Mouse (Mus musculus) hindbrain, postnatal 0 days (tissue): ENCODE measurements at regions not wholly inside any gene's neighbourhood (a gene's known extent, or its start where the extent isn't known, plus 50 kb on each side); places are given as distances from the start of the nearest gene placed in this dataset.

ENCODE experiments used
- ATAC-seq: fragments of 200-750 bp; cut with Nextera tagmentation; 2 replicates; pipeline ENCODE4 v1.8.0; 2017; ENCODE audit warnings: mild to moderate bottlenecking, moderate TSS enrichment, moderate library complexity
- DNase-seq: peaks from one replicate; pipeline ENCODE4 v3.0.0-alpha.2; 2015; ENCODE audit warnings: low spot score
- H3K27ac ChIP-seq: fragments of 300-500 bp; sonication (generic); 2 replicates; pipeline ENCODE4 v1.5.1; 2014; ENCODE audit warnings: mild to moderate bottlenecking
- H3K27me3 ChIP-seq: fragments of 300-500 bp; sonication (generic); 2 replicates; pipeline ENCODE4 v1.6.1; 2014; ENCODE audit warnings: low read length, mixed read lengths; ENCODE audit not compliant: insufficient read depth
- H3K36me3 ChIP-seq: fragments of 300-500 bp; sonication (generic); 2 replicates; pipeline ENCODE4 v1.6.1; 2014; ENCODE audit warnings: low read length, mixed read lengths; ENCODE audit not compliant: insufficient read depth
- H3K4me1 ChIP-seq: fragments of 300-500 bp; sonication (generic); 2 replicates; pipeline ENCODE4 v1.6.1; 2014; ENCODE audit warnings: antibody characterized with exemption, low read length, mixed read lengths; ENCODE audit not compliant: insufficient read depth
- H3K4me2 ChIP-seq: fragments of 300-500 bp; sonication (generic); 2 replicates; pipeline ENCODE4 v1.6.1; 2014; ENCODE audit warnings: low read depth, mild to moderate bottlenecking, low read length, moderate library complexity, mixed read lengths
- H3K4me3 ChIP-seq: fragments of 300-500 bp; sonication (generic); 2 replicates; pipeline ENCODE4 v1.5.1; 2014; ENCODE audit warnings: low read length
- H3K9ac ChIP-seq: fragments of 300-500 bp; sonication (generic); replicated peaks from 2 replicates; pipeline ENCODE4 v1.6.1; 2014; ENCODE audit warnings: mild to moderate bottlenecking, low read length, moderate library complexity, mixed read lengths
- H3K9me3 ChIP-seq: fragments of 300-500 bp; sonication (generic); 2 replicates; pipeline ENCODE4 v1.6.1; 2016; ENCODE audit warnings: low read length, mixed read lengths
- CTCF ChIP-seq: IDR thresholded peaks from 2 replicates; pipeline ENCODE4 v1.5.1; 2016; ENCODE audit warnings: antibody characterized with exemption, control low read depth, low read depth
- WGBS: fragments of 180-500 bp; shearing (Covaris S2); extraction: QIAGEN DNeasy Blood & Tissue Kit; methylation state at CpG from one replicate; pipeline ENCODE4 v1.1.7; 2014; 5-methylcytosine and 5-hydroxymethylcytosine counted together

DNA sequence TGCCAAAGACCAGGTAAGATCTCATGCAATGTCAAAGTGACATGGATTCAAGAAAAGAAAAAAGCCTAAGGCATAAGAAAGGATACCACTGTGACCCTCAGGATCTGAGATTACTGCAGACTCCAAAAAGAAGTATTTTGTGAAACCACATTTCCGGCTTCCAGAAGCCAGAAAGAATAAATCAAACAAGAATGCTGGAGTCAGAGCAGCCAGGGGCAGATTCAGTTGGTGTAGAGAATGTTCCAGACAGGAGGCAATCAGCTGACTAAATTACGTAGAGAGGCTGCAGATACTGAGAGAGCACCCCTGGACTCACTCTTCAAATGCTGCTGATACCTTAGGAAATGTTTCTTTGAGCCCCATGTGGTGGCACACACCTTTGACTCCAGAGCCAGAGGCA lies 67.7 kb upstream of the Tln2 start:
- 84% methylated on average over 2 of the region's 2 CpGs for WGBS
- Histone ChIP-seq H3K4me3 (no peak overlapping the region), H3K27ac (no peak overlapping the region), H3K4me1 (no peaks in the 10 kb centered on the region), H3K9me3 (no peaks in the 10 kb centered on the region), H3K27me3 (no peaks in the 10 kb centered on the region), H3K4me2 (no peak overlapping the region), H3K9ac (no peak overlapping the region), H3K36me3 (no peaks in the 10 kb centered on the region)
- no peak for DNase-seq
- ATAC-seq: no peak
- TF ChIP-seq CTCF: no peak

DNA sequence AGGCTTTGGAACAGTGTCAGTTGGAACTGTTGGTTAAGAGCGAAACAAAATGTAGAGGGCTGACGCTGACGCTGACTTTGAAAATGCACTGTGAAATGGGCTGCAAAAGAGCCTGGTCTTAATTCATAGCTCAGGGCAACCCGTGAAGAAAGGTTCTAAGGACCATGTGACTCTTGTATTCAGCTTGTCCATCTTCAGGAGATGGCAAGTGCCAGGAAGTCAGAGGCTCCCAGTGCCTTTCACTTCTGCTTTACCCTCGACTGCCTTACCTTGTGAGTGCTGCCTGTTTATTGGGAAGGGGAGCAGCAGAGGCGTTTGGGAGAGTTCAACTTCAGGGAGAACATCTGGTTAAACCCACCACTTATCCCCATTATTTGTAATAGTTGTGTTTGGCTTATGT lies 70.1 kb upstream of the Tln2 start:
- no peak overlapping the region for H3K4me2 ChIP-seq
- ATAC-seq (no peak), DNase-seq (no peak)
- 26% methylated on average over 6 of the region's 6 CpGs for WGBS
- H3K27me3 ChIP-seq: no peaks in the 10 kb centered on the region
- TF ChIP-seq CTCF: no peak
- H3K9ac ChIP-seq: no peak overlapping the region
- H3K36me3 ChIP-seq: no peaks in the 10 kb centered on the region
- no peak overlapping the region for H3K27ac ChIP-seq
- H3K4me3 ChIP-seq: no peak overlapping the region
- H3K4me1 ChIP-seq: no peaks in the 10 kb centered on the region
- H3K9me3 ChIP-seq: no peaks in the 10 kb centered on the region

DNA sequence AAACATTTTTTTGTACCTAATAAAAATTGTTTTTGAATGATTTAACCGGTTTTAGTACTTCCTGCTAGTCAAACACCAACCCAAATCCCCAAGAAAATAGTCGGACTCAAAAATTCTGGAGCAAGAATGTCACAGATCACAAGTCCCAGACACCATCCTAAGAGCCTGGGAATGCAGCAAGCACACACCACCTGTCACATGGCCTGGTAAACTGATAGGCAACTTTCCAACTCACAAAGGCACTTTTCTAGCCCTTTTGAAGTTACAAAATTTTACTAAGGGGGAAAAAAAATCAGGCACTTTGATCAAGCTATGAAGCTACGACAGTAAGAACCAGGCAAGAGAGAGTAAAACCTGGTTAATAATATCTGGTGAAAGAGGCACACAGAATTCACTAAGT lies 70.7 kb upstream of the Tln2 start:
- Histone ChIP-seq H3K4me1 (no peaks in the 10 kb centered on the region), H3K27ac (no peak overlapping the region), H3K4me3 (no peak overlapping the region), H3K36me3 (no peaks in the 10 kb centered on the region), H3K9me3 (no peaks in the 10 kb centered on the region), H3K4me2 (no peak overlapping the region), H3K9ac (no peak overlapping the region), H3K27me3 (no peaks in the 10 kb centered on the region)
- whole genome bisulfite sequencing: 81% methylated on average over 3 of the region's 3 CpGs
- TF ChIP-seq CTCF: no peak
- no peak for ATAC-seq
- no peak for DNase-seq

DNA sequence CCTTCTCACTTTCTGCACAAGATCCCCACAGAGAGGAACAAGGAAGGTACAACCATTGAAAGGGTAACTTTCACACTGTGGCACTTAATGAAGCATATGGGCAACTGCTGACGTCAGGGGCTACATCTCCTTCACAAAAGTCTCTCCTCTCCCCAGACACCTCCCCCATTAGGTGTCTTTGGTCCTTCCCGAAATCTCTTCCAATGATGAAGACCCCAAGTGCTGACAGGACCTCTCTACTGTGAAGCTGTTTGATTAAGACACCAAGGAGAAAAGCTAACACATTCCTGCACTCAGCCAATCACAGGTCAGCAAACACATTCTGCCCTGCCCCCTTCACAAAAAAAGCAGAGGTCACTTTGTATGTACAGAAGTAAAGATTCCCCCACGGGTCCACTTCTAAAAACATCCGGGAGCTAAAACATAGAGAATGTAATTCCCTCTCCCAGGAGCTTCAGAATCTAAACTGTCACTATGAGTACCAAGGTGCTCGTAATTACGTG lies 72.3 kb upstream of the Tln2 start:
- no peak for ATAC-seq
- no peak overlapping the region for H3K27ac ChIP-seq
- H3K9ac ChIP-seq: peak overlapping the region; percentile 74; the same call in 1 of the 2 replicates
- 5% methylated on average over 6 of the region's 6 CpGs for WGBS
- TF ChIP-seq CTCF: no peak
- DNase-seq: no peak
- no peaks in the 10 kb centered on the region for H3K27me3 ChIP-seq
- H3K4me1 ChIP-seq: no peaks in the 10 kb centered on the region
- peak overlapping the region; percentile 96 for H3K4me2 ChIP-seq
- no peaks in the 10 kb centered on the region for H3K9me3 ChIP-seq
- no peaks in the 10 kb centered on the region for H3K36me3 ChIP-seq
- H3K4me3 ChIP-seq: peak overlapping the region; percentile 73

DNA sequence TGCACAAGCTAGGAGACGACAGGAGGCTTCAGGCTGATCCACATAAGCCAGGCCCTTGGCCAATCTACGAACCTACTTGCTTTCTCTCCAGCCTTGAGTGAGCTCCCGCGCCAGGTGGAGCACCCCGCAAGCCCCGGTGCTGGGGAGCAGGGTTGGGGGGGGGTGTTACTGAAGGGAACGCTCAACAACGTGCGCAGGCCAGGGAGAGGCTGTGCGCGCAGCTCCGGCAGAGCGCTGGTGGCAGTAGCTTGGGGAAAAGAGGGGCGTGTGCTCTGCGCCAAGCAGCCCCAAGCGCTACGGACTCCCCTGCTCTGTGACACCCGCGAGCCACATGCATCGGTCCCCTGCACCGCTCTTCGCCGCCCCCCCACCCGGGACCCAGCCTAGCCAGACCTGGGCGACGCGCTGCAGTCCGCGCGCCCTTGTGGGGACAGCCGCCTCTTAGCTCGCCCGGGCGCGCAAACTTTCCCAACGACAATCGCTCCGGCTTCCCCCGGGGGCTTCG lies 73.1 kb upstream of the Tln2 start:
- Histone ChIP-seq H3K27ac (peak overlapping the region; percentile 87), H3K27me3 (no peaks in the 10 kb centered on the region), H3K36me3 (no peaks in the 10 kb centered on the region), H3K4me2 (peak overlapping the region; percentile 96), H3K9ac (peak overlapping the region; percentile 74), H3K9me3 (no peaks in the 10 kb centered on the region), H3K4me1 (no peaks in the 10 kb centered on the region), H3K4me3 (peak overlapping the region; percentile 73)
- under 1% methylated on average over 36 of the region's 40 CpGs for WGBS
- TF ChIP-seq CTCF: no peak
- DNase-seq: peak; percentile 45
- peak; percentile 64 for ATAC-seq

DNA sequence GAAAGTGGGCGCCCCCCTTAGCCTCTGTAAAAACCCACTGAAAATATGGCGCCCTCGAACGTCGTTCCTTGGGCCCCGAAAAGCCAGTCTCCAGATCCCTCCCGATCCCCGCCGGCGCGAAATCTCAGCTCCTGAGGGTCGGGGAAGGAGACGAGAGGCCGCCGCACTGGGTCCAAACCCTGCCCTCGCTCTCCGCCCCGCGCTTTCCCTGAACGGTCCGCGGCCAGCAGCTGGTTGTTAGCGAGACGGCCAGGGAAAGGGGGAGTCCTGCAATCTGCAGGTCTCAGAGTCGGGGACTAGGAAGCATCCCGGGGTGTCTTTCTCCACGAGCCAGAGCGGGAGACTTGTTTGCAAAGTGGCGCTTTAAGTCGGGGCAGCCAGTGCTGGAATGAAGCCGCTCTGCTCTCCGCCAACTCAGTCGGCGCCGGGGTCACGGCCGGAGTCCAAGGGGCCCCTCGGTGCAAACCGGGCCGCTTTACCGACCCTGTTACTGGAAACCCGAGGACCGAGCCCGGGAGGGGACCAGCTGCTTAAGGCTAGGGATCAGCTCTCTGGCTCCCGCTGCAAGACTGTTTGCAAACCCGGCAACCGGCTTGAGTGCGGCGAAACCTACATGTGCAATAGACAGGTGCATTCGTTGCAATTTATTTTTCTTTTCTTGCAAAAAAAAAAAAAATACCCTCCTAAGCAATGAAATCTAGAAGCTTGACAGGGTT lies 73.7 kb upstream of the Tln2 start:
- Histone ChIP-seq H3K27me3 (no peaks in the 10 kb centered on the region), H3K36me3 (no peaks in the 10 kb centered on the region), H3K27ac (peak overlapping the region; percentile 87), H3K4me2 (peak overlapping the region; percentile 96), H3K4me3 (peak overlapping the region; percentile 73), H3K9ac (peak overlapping the region; percentile 74), H3K9me3 (no peaks in the 10 kb centered on the region), H3K4me1 (no peaks in the 10 kb centered on the region)
- WGBS: under 1% methylated on average over 50 of the region's 50 CpGs
- TF ChIP-seq CTCF: no peak
- ATAC-seq (peak; percentile 36), DNase-seq (no peak)
